Comparison of ENCODE assay signal across 9 mouse cellular contexts in genomic region chr7:44303346-44304340, GRCm38 (mm10). TPM values are rescaled to one million over a fixed set of nuclear protein-coding genes. Genes with fewer than 3 reads are reported as not detected.
A peak's percentile ranks its signal among the peaks of the same experiment; 100 is the strongest.
DNase-seq lines count a peak whose midpoint lies in the region; ATAC-seq and TF ChIP-seq lines count a peak whose summit lies in the region.
"Had no signal": no experiment of that assay in that cellular context is flagged by ENCODE, and none has a peak within 500 bp of the region (broad histone marks: within the 10 kb centered on the region; RNA-seq: fewer than 3 reads in every experiment).

No protein-coding gene starts in this region.

- no peaks in the 10 kb centered on the region for H3K9me3 ChIP-seq in limb, embryonic 14.5 days (ENCODE audit: control insufficient read depth, low read length)
- no peaks in the 10 kb centered on the region for H3K9me3 ChIP-seq in stomach, postnatal 0 days (ENCODE audit: control insufficient read depth, low read length)

- no peak for TF ChIP-seq CTCF in stomach, postnatal 0 days (IDR thresholded peaks at IDR 0.05; ENCODE audit: low read depth)

- no peak for TF ChIP-seq EP300 in stomach, postnatal 0 days (optimal IDR thresholded peaks at IDR 0.05)

- peaks cover 38% of the 10 kb centered on the region for H3K4me1 ChIP-seq in limb, embryonic 14.5 days (ENCODE audit: control insufficient read depth, insufficient read depth, low read length)
- no peaks in the 10 kb centered on the region for H3K4me1 ChIP-seq in stomach, postnatal 0 days (replicated peaks; ENCODE audit: control insufficient read depth, insufficient read depth)

- peak overlapping the region; percentile 91 for H3K27ac ChIP-seq in limb, embryonic 14.5 days (replicated peaks; ENCODE audit: low read depth, low read length)
- H3K27ac ChIP-seq in stomach, postnatal 0 days (replicated peaks): peak overlapping the region; percentile 92

- H3K4me2 ChIP-seq in limb, embryonic 14.5 days (replicated peaks; ENCODE audit: low read depth, low read length, severe bottlenecking): peak overlapping the region; percentile 77
- peak overlapping the region; percentile 86 for H3K4me2 ChIP-seq in stomach, postnatal 0 days (replicated peaks; ENCODE audit: low read depth)

- peak overlapping the region; percentile 95 for H3K9ac ChIP-seq in limb, embryonic 14.5 days (ENCODE audit: low read depth, low read length, severe bottlenecking)
- peak overlapping the region; percentile 85 for H3K9ac ChIP-seq in stomach, postnatal 0 days (ENCODE audit: low read length)

- ATAC-seq in limb, embryonic 14.5 days (ENCODE audit: low FRiP score, low read depth): no peak
- ATAC-seq in stomach, postnatal 0 days (ENCODE audit: low FRiP score, low TSS enrichment): no peak

- H3K27me3 ChIP-seq in limb, embryonic 14.5 days (ENCODE audit: control insufficient read depth, insufficient read depth, low read length): no peaks in the 10 kb centered on the region
- H3K27me3 ChIP-seq in stomach, postnatal 0 days (ENCODE audit: control insufficient read depth, insufficient read depth, low read length): no peaks in the 10 kb centered on the region

- no peaks in the 10 kb centered on the region for H3K36me3 ChIP-seq in limb, embryonic 14.5 days (ENCODE audit: control insufficient read depth, insufficient read depth, low read length)
- no peaks in the 10 kb centered on the region for H3K36me3 ChIP-seq in stomach, postnatal 0 days (ENCODE audit: control insufficient read depth, insufficient read depth, low read length)

- peak overlapping the region; percentile 78 for H3K4me3 ChIP-seq in limb, embryonic 14.5 days (replicated peaks; ENCODE audit: low read length)
- peak overlapping the region; percentile 59 for H3K4me3 ChIP-seq in stomach, postnatal 0 days (ENCODE audit: low read depth, low read length)

- peak; percentile 17 for DNase-seq in embryo, embryonic 10.5 days (ENCODE audit: low spot score)
- no peak for DNase-seq in embryo, embryonic 10 days (ENCODE audit: low spot score)
- peak; percentile 14 for DNase-seq in thymus, postnatal 4 days
- no peak for DNase-seq in thymus, postnatal 25 days
- no peak for DNase-seq in limb, embryonic 14.5 days (ENCODE audit: low spot score)
- no peak for DNase-seq in stomach, postnatal 0 days (ENCODE audit: low spot score)
- no peak for DNase-seq in embryo, embryonic 11 days
- DNase-seq in layer of hippocampus, adult 8-10 months (ENCODE audit: low spot score in 2 of 2): no peak
- DNase-seq: gastrocnemius, postnatal 36 days had no signal

- TF ChIP-seq POLR2A in limb, embryonic 14.5 days (IDR thresholded peaks at IDR 0.05; ENCODE audit: borderline replicate concordance, extremely low read depth, insufficient read depth, insufficient read length): no peak

- WGBS in limb, embryonic 14.5 days: 85% methylated on average over 14 of the region's 14 CpGs
- 83% methylated on average over 14 of the region's 14 CpGs for WGBS in stomach, postnatal 0 days

RNA-seq across cellular contexts. Expression of gene Clec11a, which starts 3.1 kb away (rescaled TPM):
- 21.2 and 22.8 TPM in 2 replicates for polyA plus RNA-seq in limb, embryonic 14.5 days (2012; rRNA removed)
- 12.4 and 15.5 TPM in 2 replicates for polyA plus RNA-seq in limb, embryonic 14.5 days (2014; fragmentation: Nextera tagmentation; extraction: Ambion mirVana)
- polyA plus RNA-seq in stomach, postnatal 0 days (2015; fragmentation: Nextera tagmentation; extraction: Ambion mirVana): 11.1 and 11.4 TPM in 2 replicates
- 1 to 10 TPM; 3.6 to 4.2 (median 3.6) TPM for total RNA-seq in layer of hippocampus, adult 8-10 months (2022)

RNA-seq across cellular contexts. Expression of gene Shank1, which starts 6.4 kb away (rescaled TPM):
- polyA plus RNA-seq in limb, embryonic 14.5 days (2012; rRNA removed): 13.6 and 18.2 TPM in 2 replicates
- 4.0 and 4.3 TPM in 2 replicates for polyA plus RNA-seq in limb, embryonic 14.5 days (2014; fragmentation: Nextera tagmentation; extraction: Ambion mirVana)
- 0.53 and 0.61 TPM in 2 replicates for polyA plus RNA-seq in stomach, postnatal 0 days (2015; fragmentation: Nextera tagmentation; extraction: Ambion mirVana)
- 100 to 1,000 TPM; 568 to 623 (median 583) TPM for total RNA-seq in layer of hippocampus, adult 8-10 months (2022)

RNA-seq across cellular contexts. Expression of gene Gm15517, which starts 42.4 kb away (rescaled TPM):
- polyA plus RNA-seq in limb, embryonic 14.5 days (2012; rRNA removed): not detected in 2 replicates
- not detected in 2 replicates for polyA plus RNA-seq in limb, embryonic 14.5 days (2014; fragmentation: Nextera tagmentation; extraction: Ambion mirVana)
- not detected in 2 replicates for polyA plus RNA-seq in stomach, postnatal 0 days (2015; fragmentation: Nextera tagmentation; extraction: Ambion mirVana)
- total RNA-seq in layer of hippocampus, adult 8-10 months (2022): not detected
- total RNA-seq: gastrocnemius, postnatal 36 days had no signal

RNA-seq across cellular contexts. Expression of gene Acp4, which starts 46.5 kb away (rescaled TPM):
- polyA plus RNA-seq in limb, embryonic 14.5 days (2012; rRNA removed): 0.09 and 0.25 TPM in 2 replicates
- 0.11 and 0.25 TPM in 2 replicates for polyA plus RNA-seq in limb, embryonic 14.5 days (2014; fragmentation: Nextera tagmentation; extraction: Ambion mirVana)
- polyA plus RNA-seq in stomach, postnatal 0 days (2015; fragmentation: Nextera tagmentation; extraction: Ambion mirVana): not detected in 2 replicates
- not detected for total RNA-seq in layer of hippocampus, adult 8-10 months (2022)
- total RNA-seq: gastrocnemius, postnatal 36 days had no signal

RNA-seq across cellular contexts. Expression of gene 2410002F23Rik, which starts 57.1 kb away (rescaled TPM):
- 315 and 368 TPM in 2 replicates for polyA plus RNA-seq in limb, embryonic 14.5 days (2012; rRNA removed)
- 163 and 170 TPM in 2 replicates for polyA plus RNA-seq in limb, embryonic 14.5 days (2014; fragmentation: Nextera tagmentation; extraction: Ambion mirVana)
- polyA plus RNA-seq in stomach, postnatal 0 days (2015; fragmentation: Nextera tagmentation; extraction: Ambion mirVana): 52.9 and 60.0 TPM in 2 replicates
- total RNA-seq in layer of hippocampus, adult 8-10 months (2022): 10 to 100 TPM; 76.7 to 94.0 (median 85.5) TPM

Comparison
In these comparisons a context has a peak if more than half of its experiments do, and no peak if none do; other contexts are left out.
1. DNase-seq: peak in embryo, embryonic 10.5 days (single experiment) and thymus, postnatal 4 days (single experiment); none in embryo, embryonic 10 days (single experiment), thymus, postnatal 25 days (single experiment), limb, embryonic 14.5 days (single experiment), stomach, postnatal 0 days (single experiment), embryo, embryonic 11 days (single experiment) and layer of hippocampus, adult 8-10 months (0 of 2).